Mouse (Mus musculus) urinary bladder, adult 18-20 months (tissue): ENCODE results near the gene Tmprss9.
"Not testable (repeated sequence)": the region's sequence is repeated elsewhere in the genome, so short reads cannot be mapped to it uniquely, and the experiment has no call there.

ENCODE experiments used
- DNase-seq, 2 experiments: peaks; one replicate each; pipeline ENCODE4 v3.0.0; 2022; ENCODE audit warnings: low spot score in 2 of 2, mixed read lengths in 2 of 2

Gene Tmprss9

DNA sequence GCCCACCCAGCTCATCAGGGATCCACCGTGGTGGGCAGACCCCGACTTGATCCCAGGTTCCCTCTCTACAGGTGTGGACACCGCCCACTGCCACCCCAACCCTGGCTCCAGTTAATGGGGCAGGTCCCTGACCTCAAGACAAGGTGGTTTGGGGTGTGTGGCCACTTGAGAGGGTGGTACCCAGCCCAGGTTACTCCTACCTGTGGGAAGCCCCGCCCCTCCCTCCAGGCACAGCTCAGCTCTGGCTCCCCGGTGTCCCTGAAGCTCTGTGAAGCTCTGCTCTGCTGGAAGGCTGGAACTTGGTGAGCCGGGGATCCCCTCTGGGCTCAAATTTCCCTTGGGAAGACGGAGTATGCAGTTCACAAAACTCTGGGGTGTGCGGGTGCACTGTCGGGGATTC is at the start of gene Tmprss9:
Gene Tmprss9 (plus strand): TSS at position 268 of the 400 bp plus-strand sequence.
- DNase-seq, result no peak

DNA sequence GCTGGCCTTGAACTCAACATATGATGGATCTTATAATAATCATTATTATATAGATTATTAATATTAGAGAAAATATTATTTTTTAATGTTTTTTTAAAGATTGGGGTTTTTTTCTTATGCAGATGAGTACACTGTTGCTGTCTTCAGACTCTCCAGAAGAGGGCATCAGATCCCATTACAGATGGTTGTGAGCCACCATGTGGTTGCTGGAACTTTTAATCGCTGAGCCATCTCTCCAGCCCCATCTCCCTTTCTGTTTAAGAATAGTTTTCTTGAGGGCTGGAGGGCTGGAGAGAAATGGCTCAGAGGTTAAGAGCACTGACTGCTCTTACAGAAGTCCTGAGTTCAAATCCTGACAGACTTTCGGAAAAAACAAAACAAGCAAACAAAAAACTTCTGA is 49.7 kb upstream of the Tmprss9 start:
- no peak for DNase-seq

DNA sequence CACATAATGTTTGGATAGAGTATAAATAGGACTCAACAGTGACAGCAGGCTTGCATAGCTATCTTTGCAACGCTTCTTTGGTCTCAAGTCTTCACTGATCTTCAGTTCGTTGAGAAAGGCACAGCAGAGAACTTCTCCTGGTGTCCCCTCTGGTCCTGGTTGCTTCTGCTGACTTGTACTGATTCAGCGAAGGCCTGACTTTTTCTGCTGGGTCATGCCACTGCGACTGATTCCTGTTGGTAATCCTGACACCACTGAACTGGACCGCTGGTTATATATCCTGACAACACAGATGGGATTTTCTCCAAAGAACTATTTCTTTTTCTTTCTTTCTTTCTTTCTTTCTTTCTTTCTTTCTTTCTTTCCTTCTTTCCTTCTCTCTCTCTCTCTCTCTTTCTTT is 49.1 kb upstream of the Tmprss9 start:
- no peak for DNase-seq

DNA sequence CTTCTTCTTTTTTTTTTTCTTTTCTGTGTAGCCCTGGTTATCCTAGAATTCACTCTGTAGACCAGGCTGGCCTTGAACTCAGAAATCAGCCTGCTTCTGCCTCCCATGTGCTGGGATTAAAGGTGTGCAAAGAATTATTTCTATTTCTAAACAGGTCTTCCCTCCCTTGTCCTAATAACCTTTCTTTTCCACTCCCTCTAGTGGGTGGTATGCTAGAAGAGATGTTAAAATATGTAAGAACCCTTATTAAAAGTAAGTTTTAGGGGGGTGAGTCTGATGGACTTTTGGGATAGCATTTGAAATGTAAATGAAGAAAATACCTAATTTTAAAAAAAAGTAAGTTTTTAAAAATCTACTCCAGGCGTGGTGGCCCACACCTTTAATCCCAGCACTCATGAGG is 48.3 kb upstream of the Tmprss9 start:
- DNase-seq, result no peak

DNA sequence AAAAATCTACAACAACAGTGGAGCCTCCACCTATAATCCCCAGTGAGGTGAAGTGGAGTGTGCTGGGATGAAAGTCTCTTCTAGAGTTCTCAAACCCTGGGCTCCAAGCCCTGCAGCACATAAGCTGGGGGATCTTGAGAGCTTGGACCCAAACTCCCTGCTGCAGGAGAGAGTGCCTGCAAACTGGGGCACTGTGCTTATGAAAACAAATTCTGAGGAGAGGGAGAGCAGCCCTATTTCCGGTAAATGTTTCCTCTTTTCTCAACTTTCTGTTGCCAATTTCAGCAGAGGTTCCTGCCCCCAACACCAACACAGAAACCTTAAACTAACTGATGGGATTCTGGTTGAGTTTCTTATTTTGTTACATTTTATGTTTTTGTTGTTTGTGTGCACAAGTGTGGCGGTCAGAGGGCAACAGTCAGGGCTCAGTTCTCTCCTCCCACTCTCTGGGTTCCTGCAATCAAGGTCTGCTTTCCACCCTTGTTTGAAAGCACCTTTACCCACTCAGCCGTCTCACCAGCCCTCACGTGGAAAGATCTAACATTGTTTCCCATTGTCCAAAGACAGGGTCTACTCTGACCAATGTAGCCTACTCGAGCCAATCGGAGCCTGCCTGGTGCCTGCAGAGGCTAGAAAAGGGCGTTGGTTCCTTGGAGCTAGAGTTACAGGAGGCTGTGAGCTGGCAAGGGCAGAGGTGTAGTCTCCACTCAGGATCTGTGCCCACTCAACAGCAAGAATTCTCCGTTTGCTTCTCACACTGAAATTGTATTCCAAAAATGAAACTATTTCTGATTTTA is 47.6 kb upstream of the Tmprss9 start:
- no peak for DNase-seq

DNA sequence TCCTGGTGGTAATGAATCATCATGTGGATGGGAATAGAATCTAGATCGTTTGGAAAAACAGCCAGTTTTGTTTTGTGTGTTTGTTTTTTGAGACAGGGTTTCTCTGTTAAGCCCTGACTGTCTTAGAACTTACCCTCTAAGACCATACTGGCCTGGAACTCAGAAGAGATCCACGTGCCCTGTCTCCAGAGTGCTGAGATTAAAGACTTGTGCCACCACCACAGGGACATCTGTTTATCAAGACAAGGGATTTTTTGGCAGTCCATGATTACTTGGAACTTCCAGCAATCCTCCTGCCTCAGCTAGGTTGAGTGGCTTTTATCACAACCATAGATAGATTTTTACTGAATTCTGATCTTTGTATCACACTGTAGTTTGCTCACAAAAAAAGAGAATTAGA is 46.8 kb upstream of the Tmprss9 start:
- DNase-seq, result no peak

DNA sequence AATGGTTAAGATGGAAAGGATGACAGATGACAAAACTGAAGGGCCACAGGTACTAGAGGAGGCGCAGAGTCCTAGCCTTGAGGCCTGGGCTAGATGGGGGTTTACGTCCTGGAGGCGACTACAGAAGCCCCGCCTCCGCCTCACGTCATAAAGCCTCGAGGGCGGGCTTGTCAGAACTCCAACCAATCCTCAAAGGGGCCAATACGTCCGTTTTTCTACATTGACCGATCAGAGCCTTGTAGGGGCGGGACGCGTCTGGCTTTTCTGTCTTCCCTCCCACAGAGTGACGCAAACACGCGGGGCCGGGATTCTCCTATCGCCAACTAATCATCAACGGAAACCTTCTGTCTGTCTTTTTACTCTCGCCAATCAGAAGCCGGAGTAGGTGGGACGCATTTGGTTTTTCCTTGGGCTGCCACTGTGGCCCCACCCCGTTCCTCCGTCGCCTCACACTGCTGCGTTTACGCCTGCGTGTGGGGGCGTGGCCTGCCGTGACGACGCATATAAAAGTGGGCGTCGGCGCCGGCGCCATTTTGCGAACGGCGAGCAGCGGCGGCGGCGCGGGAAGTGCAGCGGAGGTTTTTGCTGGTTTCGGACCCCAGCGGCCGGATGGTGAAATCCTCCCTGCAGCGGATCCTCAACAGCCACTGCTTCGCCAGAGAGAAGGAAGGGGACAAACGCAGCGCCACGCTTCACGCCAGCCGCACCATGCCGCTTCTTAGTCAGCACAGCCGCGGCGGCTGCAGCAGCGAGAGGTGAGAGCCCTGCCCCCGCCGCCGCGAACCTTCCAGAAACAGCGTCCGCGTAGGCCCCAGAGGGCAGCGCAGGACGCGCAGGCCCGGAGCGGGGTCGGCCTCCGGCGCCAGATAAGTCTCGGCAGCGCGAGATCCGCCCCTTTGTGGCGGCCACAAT is 45.2 kb upstream of the Tmprss9 start, which contains the start of gene Oaz1:
Gene Oaz1 (plus strand): TSS at position 506 of the 912 bp plus-strand sequence.
- peak; percentile 94 to 99 for DNase-seq

DNA sequence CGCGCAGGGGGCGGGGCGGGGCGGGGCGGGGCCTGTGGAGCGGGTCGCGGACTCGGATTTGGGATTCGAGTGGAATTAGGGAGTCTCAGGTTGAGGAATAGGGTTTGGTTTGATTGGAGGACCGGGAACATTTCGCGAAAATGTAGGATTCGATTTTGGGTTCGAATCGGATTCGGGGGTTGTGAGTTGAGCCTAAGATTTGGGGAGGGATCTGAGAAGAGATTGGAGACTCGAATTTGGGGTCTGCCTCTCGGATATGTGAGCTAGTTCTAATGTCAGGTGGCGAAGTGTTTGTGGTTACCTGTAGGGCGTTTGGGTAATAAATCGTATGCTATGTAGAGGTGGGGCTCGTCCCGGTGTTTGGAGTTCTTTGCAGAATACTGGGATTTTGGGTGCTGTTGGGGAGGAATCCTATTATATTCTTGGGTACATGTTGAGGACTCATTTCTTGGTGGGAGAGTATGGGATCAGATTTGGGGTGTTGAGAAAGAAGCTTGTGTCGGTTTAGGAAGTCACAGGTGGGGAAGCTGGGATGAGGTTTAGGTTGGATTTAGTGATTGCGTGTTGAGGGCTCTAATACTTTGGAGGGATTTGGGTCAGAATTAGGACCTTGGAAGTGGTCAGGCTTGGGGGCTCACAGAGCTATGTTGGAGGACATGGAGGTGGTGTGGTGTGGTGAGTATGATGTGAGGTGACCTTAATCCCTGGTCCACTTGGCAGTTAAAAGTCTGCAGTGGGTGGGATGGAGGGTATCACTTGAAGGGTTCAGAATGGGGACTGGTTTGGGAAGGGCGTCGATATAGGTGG is 44.4 kb upstream of the Tmprss9 start:
- no peak for DNase-seq

DNA sequence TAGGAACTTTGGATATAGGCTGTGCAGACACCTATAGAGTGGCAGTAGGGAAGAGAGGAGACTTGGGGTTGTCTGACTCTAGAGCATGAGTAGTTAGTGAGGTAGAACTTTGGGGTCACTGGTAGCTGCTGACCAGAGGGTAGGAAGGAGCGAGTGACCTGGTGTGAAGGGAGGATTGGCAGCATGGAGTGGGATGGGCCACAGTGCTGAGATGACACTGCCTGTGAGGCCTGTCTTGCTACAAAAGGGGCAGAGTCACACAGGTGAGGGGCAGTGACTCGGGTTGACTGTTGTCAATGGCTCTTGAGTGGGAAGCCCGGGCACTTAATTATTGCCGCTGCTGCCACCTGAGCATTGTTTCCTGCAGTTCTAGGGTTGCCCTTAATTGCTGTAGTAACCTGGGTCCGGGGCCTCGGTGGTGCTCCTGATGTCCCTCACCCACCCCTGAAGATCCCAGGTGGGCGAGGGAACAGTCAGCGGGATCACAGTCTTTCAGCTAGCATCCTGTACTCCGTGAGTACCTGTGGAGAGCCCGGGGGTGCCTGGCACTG is 43.7 kb upstream of the Tmprss9 start:
- no peak for DNase-seq

DNA sequence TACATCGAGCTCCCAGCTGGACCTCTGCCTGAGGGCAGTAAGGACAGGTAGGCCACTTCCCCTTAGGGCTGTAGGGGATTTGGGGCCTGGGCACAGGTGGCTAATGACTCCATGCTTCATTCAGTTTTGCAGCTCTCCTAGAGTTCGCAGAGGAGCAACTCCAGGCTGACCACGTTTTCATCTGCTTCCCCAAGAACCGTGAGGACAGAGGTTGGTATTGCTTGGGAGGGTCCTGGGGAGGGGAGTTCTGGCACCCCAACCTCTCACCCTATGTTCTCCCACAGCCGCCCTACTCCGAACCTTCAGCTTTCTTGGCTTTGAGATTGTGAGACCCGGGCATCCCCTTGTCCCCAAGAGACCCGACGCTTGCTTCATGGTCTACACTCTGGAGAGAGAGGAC is 43.1 kb upstream of the Tmprss9 start:
- DNase-seq, result not testable (repeated sequence)

DNA sequence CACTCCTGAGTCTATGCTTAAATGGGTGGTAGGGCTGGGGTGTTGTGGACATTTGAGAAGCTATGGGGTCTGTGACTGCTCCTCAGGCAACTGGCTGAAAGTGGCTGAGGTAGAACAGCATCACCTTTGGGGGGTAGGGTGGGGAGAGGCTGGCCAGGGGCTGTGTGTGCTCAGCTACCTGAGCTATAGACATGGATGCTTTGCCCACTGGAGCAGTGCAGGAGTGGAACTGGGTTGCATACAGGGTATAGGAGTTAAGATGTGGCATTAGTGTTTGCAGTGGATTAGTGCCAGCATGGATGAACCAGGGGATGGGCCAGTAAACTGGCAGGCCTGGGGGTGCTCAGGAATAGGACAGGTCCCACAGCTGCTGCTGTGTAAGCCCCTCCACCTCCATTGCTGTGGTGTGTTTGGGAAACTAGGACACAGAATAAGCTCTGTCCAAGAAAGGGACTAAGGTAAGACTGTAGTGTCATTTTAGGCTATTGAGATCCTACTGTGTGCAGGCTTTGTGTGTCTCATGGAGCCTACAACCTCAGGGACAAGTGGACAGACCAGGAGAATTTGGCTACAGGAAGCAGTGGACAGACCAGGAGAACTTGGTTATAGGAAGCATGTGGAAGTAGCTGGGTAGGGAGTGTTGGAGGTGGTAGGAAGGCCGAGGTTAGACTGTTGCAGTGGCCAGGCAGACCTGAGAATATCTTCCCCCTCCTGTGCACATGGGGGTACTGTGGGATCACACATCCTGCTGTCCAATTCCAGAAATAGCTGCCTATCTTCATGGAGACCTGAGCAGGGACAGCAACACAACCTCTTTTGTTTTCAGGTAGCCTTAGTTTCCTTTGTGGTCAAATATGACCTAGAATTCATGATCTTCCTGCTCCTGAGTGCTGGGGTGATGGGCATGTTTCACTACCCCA is 42.0 kb upstream of the Tmprss9 start:
- DNase-seq, result no peak

DNA sequence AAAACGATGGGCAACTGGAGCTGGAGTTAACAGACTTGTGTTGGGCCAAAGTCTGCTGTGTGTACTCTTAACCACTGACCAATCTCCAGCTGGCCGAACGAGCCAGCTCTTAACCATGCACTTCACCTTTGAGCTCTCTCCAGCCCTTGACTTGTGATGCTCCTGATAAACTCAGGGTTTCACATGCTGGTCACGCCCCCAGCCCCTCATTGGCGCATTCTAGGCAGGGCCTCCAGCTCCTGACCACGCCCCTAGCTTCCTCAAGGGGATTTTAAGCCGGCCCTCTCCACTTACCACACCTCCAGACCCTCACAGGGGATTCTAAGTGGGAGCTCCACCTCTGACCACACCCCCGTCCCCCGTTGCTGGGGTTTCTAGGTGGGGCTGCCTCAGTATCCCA is 40.5 kb upstream of the Tmprss9 start:
- no peak for DNase-seq

DNA sequence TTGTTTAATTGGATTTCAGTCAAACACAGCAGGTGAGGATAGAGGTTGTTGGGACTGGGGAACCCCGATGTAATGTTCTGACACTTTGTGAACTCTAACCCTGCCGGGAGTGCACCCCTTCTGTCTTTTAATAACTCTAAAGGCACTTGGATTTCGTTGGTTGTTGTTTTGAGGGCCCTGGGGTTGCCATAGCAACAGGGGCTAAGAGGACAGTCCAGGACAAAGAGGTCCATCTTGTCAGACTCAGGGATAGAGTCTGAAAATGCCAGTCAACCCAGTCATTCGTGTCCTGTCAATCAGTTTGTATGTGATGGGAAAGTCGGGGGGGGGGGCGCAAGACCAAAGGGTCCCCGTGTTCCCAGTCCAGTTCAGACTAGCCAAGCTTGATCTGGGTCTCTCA is 38.8 kb upstream of the Tmprss9 start:
- no peak for DNase-seq

DNA sequence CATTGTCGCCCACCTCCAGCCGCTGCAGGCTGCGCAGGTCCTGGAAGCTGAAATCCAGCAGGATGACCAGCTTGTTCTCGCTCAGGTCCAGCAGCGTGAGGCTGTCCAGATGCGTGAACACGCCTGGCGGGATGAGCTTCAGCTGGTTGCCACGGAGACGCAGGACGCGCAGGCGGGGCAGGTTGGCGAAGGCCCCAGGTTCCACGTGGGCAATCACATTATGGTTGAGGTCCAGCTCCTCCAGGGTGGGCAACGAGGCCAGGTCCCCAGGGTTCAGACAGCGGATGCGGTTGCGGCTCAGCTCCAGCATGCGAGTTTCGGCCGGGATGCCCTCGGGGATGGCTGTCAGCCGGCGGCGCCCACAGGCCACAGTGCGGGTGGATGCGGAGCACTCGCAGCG is 36.0 kb upstream of the Tmprss9 start:
- DNase-seq, result no peak

DNA sequence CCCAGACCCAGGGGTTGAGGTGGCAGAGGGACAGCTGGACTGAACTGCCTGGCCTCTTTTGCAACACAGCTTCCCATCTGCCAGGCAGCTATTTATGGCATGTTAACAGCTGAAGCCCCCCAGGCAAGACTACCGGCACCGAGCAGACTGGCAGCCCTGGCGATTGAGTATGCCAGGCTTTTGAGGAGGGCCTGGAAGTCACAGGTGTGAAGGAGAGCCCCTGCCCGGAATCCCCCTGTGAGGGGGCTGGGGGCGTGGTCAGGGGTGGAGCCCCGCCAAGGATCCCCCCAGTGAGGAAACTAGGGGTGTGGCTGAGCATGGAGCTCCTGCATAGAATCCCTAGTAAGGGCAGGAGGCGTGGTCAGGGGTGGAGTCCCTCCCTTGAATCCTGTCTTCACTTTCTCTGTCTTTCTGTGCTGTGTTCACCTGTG is 34.7 kb upstream of the Tmprss9 start:
- DNase-seq, result no peak

DNA sequence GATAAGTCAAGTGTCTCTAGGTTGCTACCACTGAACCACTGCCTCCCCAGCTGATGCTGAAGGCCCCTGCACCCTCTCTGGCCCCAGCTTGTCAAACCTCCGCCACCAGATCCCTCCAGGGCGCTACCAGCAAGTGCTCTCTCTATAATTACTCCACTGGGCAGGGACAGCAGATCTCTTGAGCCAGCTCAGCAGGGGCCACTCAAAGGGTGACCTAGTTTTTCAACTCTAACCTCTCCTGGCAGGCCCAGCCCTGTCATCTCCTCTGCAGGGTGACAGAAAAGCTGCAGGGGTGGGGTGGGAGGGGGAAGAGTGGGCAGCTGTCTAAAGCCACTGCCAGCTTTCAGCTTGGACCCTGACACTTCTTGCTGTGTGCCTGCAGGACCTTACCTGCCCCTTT is 33.8 kb upstream of the Tmprss9 start:
- DNase-seq, result no peak

DNA sequence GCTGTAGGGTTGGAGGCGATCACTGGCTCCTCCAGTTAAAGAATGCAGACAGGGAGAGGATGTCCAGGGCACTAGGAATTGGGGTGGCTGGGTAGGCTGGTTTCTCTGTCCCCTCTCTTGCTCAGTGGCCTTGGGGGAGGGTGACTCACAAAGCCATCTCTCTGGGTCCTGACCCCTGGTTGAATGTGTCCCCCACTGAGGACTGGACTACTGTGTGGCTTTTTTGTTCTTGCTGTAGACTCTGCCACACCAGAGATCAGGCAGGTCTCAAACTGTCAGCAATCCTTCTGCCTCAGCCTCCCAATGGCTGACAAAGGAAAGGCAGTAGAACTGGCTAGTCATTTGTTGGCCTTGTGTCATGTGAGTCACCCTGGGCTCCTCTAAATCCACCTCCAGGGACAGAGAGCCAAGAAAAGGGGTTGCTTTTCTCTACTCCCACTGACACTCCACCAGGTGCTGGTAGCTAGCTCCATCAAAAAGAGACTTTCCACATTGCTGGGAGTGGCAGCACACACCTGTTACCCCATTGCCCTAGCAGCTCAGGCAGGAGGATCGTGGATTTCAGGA is 33.2 kb upstream of the Tmprss9 start:
- DNase-seq, result no peak

DNA sequence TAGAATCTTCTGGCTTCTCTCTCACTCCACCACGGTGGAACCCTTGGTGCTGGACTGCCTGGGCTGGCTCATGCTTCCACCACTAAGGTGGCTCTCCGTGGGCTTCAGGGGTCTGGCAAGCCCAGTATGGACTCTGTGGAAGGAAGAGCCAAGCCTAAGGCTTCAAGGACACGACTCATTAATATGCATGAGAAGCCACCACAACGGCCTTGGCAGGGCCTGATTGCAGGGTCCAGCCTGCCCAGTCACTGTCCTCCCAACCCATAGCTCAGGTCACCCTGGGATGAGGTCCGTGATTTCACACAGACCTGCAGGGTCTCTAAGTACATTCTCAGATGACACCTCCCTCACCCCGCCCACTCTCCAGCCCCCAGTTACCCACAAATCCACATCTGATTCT is 31.8 kb upstream of the Tmprss9 start:
- DNase-seq, result no peak

DNA sequence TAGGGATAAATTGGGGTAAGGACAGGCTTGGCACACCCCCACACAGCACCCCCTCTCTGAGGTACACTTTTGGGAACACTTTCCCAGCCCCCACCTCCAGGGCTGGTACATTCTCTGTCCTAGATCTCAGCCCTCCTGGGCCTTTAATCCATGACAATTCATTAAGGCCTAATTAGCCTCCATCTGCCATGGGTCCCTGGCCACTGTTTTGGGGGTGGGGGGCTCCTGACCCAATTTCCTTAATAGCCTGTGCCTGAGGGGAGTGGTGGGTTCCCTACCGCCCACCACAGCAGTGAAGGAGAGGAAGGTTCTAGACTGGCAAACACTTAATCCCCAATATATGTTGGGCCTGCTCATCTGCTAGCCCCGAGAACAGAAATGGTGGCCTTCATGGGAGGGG is 30.0 kb upstream of the Tmprss9 start:
- DNase-seq, result no peak

DNA sequence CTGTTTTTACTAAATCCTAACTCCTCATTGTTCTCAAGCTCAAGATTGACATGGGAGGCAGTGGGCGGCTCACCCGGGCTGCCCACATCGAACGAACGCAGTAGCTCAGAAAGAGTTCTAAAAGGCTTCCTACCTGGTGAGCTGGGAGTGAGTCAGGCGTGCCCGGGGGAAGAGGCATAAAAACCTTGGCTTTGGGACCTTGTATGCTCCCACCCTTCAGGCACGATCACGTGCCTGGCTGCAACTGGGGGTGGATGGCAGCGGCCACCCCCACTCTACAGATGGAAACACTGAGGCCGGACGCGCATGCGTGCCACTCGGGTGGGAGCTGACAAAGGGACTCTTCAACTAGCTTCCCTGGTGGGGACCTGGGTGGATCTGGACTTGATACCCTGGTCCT is 29.3 kb upstream of the Tmprss9 start:
- DNase-seq, result no peak
